Mouse (Mus musculus): ENCODE data around the gene Tssc4. TPM values are rescaled to one million over a fixed set of nuclear protein-coding genes. Genes with fewer than 3 reads are reported as not detected.

Tssc4 gene
- total and polyA plus RNA-seq, 3 experiments: 75.6 to 76.9 TPM; not detected in 1

DNA sequence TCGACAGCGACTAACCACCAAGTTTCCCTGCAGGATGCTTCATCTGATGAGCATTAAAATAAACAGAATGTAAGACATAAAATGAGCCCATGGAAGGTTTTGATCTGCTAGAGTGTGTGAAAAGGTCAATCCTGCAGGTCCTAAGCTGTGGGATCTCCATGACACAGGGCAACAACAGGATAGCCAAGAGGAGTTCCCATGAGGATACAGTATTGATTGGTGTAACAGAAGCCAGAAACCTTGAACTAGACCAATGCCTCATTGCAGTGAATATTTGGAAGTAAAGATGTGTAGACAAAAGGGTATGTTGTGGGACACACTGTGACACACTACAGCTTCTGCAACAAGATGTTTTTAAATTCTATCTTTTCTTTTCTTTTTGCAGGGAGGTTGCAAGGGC lies 34.9 kb upstream of the Tssc4 start:
- Histone ChIP-seq H3K36me3 (ENCODE audit: control insufficient read depth in 1 of 2, insufficient read depth in 2 of 2, low read length in 2 of 2) (peaks cover 0 to 26% of the 10 kb centered on the region in 2 experiments; a peak in 3 of 4 replicates), H3K27me3 (ENCODE audit: control insufficient read depth in 1 of 2, insufficient read depth in 2 of 2, low read length in 2 of 2) (no peaks in the 10 kb centered on the region), H3K79me2 (ENCODE audit: control insufficient read depth, insufficient read depth, low read length, poor library complexity) (no peaks in the 10 kb centered on the region), H3K9ac (ENCODE audit: control insufficient read depth, low read depth, low read length, poor library complexity, severe bottlenecking) (no peak overlapping the region), H3K9me3 (replicated peaks; ENCODE audit: insufficient read depth, low read length) (no peaks in the 10 kb centered on the region), H3K4me1 (ENCODE audit: control insufficient read depth in 1 of 2, insufficient read depth in 2 of 2, low read length in 2 of 2) (peaks cover 27 to 28% of the 10 kb centered on the region in 2 experiments), H3K4me3 (ENCODE audit: control insufficient read depth in 1 of 2, insufficient read depth in 1 of 2, low read depth in 2 of 2, low read length in 2 of 2) (no peak overlapping the region), H3K27ac (ENCODE audit: control insufficient read depth, low read depth, low read length) (no peak overlapping the region)
- DNase-seq (ENCODE audit: low read depth, low spot score): no peak
- no peak for TF ChIP-seq JUND (IDR thresholded peaks at IDR 0.05; ENCODE audit: low read depth, low read length)
- no peak for TF ChIP-seq USF2 (IDR thresholded peaks at IDR 0.05; ENCODE audit: borderline replicate concordance in 1 of 2, insufficient read depth in 1 of 2, low read depth in 1 of 2, low read length in 2 of 2)
- no peak for TF ChIP-seq MEF2A (IDR thresholded peaks at IDR 0.05; ENCODE audit: extremely low read depth, insufficient replicate concordance, low read depth, low read length, poor library complexity, severe bottlenecking)
- no peak for TF ChIP-seq CHD2 (IDR thresholded peaks at IDR 0.05; ENCODE audit: low read length)
- no peak for TF ChIP-seq NRF1 (IDR thresholded peaks at IDR 0.05; ENCODE audit: insufficient read depth, low read depth, low read length, poor library complexity, severe bottlenecking)
- TF ChIP-seq RCOR1 (IDR thresholded peaks at IDR 0.05; ENCODE audit: low read depth, low read length): no peak
- TF ChIP-seq UBTF (IDR thresholded peaks at IDR 0.05; ENCODE audit: borderline replicate concordance, insufficient read depth, low read depth, low read length): no peak
- TF ChIP-seq USF1 (IDR thresholded peaks at IDR 0.05; ENCODE audit: low read depth, low read length): no peak
- no peak for TF ChIP-seq POLR2AphosphoS5 (IDR thresholded peaks at IDR 0.05; ENCODE audit: borderline replicate concordance, low read depth, low read length)

DNA sequence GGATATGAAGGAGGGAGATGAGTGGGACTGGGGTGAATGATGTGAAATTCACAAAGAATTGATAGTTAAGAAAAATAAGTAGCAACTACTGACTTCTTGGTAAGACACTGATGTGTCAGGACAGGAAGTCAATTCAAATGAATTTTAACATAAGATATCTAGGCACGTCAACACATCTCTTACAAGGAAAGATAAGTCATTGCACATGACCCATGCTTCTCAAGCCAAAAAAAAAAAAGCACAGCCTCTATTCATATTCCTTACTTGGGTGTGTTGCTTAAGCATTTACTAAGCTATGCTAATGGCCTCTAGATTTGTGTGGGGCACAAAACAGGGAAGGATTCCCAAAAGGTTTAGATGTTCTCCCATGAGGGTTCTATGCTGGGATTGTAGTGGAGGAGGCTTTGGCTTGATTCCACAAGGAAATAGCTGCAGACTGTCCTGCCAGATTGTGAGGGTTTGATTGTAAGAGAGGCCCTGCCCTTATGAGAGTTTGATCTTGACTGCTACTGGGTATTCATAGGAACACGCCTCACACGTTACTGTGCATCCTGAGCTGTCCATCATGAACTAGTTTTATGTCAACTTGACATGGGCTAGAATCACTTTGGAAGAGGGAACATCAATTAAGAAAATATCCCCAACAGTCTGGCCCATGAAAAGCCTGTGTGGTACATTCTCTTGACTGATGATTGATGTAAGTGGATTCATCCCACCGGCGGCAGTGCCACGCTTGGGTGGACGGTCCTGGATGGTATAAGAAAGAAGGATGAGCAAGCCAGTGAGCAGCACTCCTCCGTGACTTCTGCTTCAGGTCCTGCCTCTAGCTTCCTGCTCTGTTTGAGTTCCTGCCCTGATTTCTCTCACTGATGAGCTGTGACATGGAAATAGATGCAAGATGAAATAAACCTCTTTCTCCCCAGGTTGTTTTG lies 34.3 kb upstream of the Tssc4 start:
- H3K27me3 ChIP-seq (ENCODE audit: control insufficient read depth in 1 of 2, insufficient read depth in 2 of 2, low read length in 2 of 2): no peaks in the 10 kb centered on the region
- H3K9me3 ChIP-seq (replicated peaks; ENCODE audit: insufficient read depth, low read length): no peaks in the 10 kb centered on the region
- no peak overlapping the region for H3K9ac ChIP-seq (ENCODE audit: control insufficient read depth, low read depth, low read length, poor library complexity, severe bottlenecking)
- peaks cover 33 to 34% of the 10 kb centered on the region in 2 experiments for H3K4me1 ChIP-seq (ENCODE audit: control insufficient read depth in 1 of 2, insufficient read depth in 2 of 2, low read length in 2 of 2)
- no peak overlapping the region for H3K27ac ChIP-seq (ENCODE audit: control insufficient read depth, low read depth, low read length)
- TF ChIP-seq GATA1 (IDR thresholded peaks at IDR 0.05; ENCODE audit: low read depth, low read length) (peak; percentile 45), TCF12 (IDR thresholded peaks at IDR 0.05; ENCODE audit: low read depth, low read length) (peak; percentile 58; the same call in 1 of the 2 replicates), ZNF384 (IDR thresholded peaks at IDR 0.05; ENCODE audit: low read depth, low read length) (peak; percentile 88), SIN3A (IDR thresholded peaks at IDR 0.05; ENCODE audit: low read length) (peak; percentile 32; the same call in 1 of the 2 replicates), UBTF (IDR thresholded peaks at IDR 0.05; ENCODE audit: borderline replicate concordance, insufficient read depth, low read depth, low read length) (no peak), MAX (IDR thresholded peaks at IDR 0.05; ENCODE audit: low read length) (0 out of 2 replicates have a peak, but pooled peaks have one; percentile 23), BHLHE40 (IDR thresholded peaks at IDR 0.05; ENCODE audit: borderline replicate concordance, low read depth, low read length) (peak; percentile 94), USF1 (IDR thresholded peaks at IDR 0.05; ENCODE audit: low read depth, low read length) (peak; percentile 59; the same call in 1 of the 2 replicates), ETS1 (IDR thresholded peaks at IDR 0.05; ENCODE audit: low read depth, low read length) (peak; percentile 54), EP300 (IDR thresholded peaks at IDR 0.05; ENCODE audit: low read depth in 1 of 2, low read length in 2 of 2) (peak; percentile 35 to 52; a peak in 1 of 4 replicates), JUND (IDR thresholded peaks at IDR 0.05; ENCODE audit: low read depth, low read length) (no peak), ZKSCAN1 (IDR thresholded peaks at IDR 0.05; ENCODE audit: low read depth, low read length) (no peak), POLR2AphosphoS5 (IDR thresholded peaks at IDR 0.05; ENCODE audit: borderline replicate concordance, low read depth, low read length) (no peak), CHD1 (IDR thresholded peaks at IDR 0.05; ENCODE audit: low read depth, low read length) (no peak), HCFC1 (IDR thresholded peaks at IDR 0.05; ENCODE audit: low read depth, low read length) (no peak)
- DNase-seq (ENCODE audit: low read depth, low spot score): no peak
- H3K36me3 ChIP-seq (ENCODE audit: control insufficient read depth in 1 of 2, insufficient read depth in 2 of 2, low read length in 2 of 2): peaks cover 0 to 33% of the 10 kb centered on the region in 2 experiments; a peak in 3 of 4 replicates
- no peak overlapping the region for H3K4me3 ChIP-seq (ENCODE audit: control insufficient read depth in 1 of 2, insufficient read depth in 1 of 2, low read depth in 2 of 2, low read length in 2 of 2)
- no peaks in the 10 kb centered on the region for H3K79me2 ChIP-seq (ENCODE audit: control insufficient read depth, insufficient read depth, low read length, poor library complexity)

Measured in MEL (cell line).